Mouse (Mus musculus): ENCODE results near the gene Fgfr2. TPM values are rescaled to one million over a fixed set of nuclear protein-coding genes. Genes with fewer than 3 reads are reported as not detected.
A peak's percentile ranks its signal among the peaks of the same experiment; 100 is the strongest.

Fgfr2 gene
- total RNA-seq, 2 experiments from 2014 or later, result 28.8 to 29.4 TPM

DNA sequence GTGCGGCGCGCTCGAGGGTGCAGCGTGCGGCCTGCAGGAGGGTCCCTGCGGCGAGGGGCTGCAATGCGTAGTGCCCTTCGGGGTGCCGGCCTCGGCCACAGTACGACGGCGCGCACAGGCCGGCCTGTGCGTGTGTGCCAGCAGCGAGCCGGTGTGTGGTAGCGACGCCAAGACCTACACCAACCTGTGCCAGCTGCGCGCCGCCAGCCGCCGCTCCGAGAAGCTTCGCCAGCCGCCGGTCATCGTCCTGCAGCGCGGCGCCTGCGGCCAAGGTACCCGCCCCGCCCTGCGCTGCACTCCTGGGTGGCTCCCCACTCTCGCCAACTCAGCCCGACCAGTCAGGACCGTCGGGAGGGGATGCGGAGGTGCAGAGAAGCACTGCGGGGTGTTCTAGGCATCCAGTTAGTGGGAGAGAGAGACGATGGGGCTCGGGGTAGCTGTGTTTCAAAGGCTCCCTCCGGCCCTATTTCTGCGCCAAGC lies 2186.6 kb downstream of the Fgfr2 start:
- intact Hi-C loops (cut with DNase I), result loop anchor here (5.0 kb wide), 1 partner anchor 46 kb away; no protein-coding TSS in a partner anchor
- DNase-seq (ENCODE audit: extremely low spot score in 1 of 2, low spot score in 2 of 2), result peak in 1 of 2 experiments; percentile 51

DNA sequence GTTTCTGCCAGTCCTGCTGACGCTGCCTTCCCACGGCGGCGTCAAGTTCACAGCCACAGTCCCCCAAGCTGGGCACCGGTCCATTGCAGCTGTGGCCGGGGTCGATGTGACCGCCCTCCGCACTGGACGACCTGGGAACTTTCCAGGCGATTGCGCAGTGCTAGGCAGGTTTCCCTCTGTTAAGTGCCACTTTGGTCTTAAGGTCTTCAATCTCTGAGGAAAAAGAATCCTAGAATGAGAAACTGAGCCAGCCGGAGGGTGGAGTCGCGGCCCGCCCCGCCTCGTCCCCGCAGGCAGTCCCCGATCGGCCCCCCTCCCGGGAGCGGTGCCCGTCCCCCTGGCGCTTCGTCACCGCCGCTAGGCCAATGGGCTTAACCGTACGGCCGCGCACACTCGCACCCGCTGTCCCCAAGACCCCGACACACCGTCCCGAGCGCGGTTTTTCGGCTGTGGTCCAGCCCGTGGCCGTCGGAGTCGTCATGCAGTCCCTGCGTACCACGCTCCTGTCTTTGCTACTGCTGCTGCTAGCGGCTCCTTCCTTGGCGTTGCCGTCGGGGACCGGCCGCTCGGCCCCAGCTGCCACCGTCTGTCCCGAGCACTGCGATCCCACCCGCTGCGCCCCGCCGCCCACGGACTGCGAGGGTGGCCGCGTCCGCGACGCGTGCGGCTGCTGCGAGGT lies 2187.2 kb downstream of the Fgfr2 start, which contains the start of gene Htra1:
TSS of gene Htra1 (plus strand) at position 319 of the 679 bp plus-strand sequence.
- intact Hi-C loops (cut with DNase I), result loop anchor here (5.0 kb wide), 1 partner anchor 46 kb away; no protein-coding TSS in a partner anchor
- DNase-seq (ENCODE audit: extremely low spot score in 1 of 2, low spot score in 2 of 2), result peak; percentile 73 to 89

DNA sequence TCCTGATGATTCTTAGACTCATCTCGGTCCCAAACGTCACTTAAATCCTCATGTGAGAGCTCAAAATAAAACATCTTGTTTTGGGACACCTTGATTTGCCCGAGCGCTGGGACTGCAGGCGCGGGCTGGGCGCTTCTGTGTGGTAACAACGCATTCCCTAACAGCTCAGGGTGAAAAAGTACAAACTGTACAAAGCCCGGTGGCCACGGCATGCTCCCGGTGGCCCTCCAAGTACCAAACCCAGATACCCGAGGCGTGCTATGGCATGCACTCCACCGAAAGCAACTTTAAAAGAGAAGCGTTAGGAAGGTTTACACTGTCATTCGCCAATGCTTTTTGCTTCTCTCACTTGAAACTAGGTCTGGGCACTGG lies 2187.7 kb downstream of the Fgfr2 start:
- intact Hi-C loops (cut with DNase I), result loop anchor here (5.0 kb wide), 1 partner anchor 47 kb away; no protein-coding TSS in a partner anchor
- DNase-seq (ENCODE audit: extremely low spot score in 1 of 2, low spot score in 2 of 2), result no peak

DNA sequence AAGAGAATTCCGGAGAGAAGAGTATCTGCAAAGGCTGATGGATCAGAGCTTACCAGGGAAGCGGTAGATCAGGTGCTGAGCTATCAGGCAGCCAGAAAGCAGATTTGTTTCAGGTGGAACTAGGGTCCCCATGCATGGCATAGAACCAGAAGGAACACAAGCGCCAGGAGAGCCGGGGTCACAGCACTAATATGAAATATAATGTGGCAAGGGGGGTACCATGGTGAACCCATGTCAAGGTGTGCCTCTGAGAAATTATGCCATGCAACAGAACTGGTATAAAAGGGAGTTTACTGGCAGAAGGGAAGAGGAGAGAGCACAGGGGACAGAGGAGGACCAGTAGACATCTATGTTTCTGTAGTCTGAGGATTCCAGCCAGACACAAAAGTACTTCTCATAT lies 2188.5 kb downstream of the Fgfr2 start:
- intact Hi-C loops (cut with DNase I), result loop anchor here (5.0 kb wide), 1 partner anchor 48 kb away; no protein-coding TSS in a partner anchor
- no peak for DNase-seq (ENCODE audit: extremely low spot score in 1 of 2, low spot score in 2 of 2)

DNA sequence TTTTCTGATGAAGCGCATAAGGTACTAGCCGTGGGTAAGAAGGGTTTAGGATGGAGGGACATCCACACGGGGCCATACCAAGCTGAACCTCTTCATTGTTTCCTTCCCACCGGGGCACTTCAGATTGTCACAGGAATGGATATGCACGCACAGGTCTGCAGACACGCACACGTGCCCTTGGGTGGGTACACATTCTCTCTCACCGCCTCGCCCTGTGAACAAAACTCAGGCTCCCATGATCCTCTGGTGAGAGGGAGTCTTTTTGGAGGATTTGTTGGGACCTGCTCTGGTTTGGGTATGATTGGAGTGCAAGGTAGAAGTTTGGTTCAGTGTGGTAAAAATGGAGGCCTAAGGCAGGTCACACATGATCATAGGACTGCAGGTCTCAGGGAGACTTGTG lies 2190.2 kb downstream of the Fgfr2 start:
- intact Hi-C loops (cut with DNase I), result no loop called here
- DNase-seq (ENCODE audit: extremely low spot score in 1 of 2, low spot score in 2 of 2), result no peak

DNA sequence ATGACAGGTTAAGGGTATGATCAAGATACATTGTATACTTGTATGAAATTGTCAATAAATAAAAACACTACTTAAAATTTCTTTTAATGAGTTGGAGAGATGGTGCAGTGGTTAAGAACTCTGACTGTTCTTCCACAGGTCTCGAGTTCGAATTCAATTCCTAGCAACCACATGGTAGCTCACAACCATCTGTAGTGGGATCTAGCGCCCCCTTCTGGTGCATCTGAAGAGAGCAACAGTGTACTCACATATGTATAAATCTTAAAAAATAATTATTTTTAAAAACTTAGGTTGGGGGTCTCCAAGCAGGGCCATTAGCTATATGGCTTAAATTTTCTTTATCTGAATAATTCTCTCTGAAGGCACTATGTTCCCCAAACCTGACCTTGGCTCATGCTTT lies 2192.7 kb downstream of the Fgfr2 start:
- intact Hi-C loops (cut with DNase I), result no loop called here
- DNase-seq (ENCODE audit: extremely low spot score in 1 of 2, low spot score in 2 of 2), result no peak

DNA sequence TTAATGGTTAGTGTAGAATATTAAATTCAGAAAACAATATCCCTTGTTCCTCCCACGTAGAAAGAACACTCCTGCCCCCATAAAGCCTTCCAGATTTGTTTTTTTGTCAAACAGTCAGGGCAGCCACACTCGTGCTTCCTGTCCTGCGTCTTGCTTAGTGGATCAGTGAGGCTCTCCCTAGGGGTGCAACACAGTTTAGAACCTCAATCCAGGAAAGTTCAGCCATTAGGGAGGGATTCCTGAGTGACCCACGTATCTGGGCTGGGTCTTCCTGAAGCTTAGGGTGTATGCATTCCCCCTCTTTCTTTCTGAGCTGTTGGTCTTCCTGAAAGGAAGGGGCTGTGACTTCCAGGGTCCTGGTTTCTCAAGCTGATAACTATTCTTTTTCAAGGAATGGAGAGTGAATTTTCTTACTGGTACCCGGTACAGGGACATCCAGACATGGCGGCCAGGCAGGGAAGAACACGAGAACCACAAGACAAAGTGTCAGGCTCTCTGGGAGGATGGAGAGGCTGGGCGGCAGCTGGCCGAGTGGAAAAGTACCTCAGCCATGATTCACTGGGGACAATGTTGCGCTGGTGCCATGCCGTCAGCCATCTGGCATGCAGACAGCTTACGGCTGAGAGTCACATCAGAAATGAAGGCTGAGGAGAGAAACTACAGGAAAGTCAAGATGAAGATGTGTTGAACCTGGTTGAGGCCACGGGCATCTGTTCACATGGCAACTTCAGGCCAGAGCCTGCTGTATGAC lies 2200.0 kb downstream of the Fgfr2 start:
- intact Hi-C loops (cut with DNase I), result no loop called here
- no peak for DNase-seq (ENCODE audit: extremely low spot score in 1 of 2, low spot score in 2 of 2)

DNA sequence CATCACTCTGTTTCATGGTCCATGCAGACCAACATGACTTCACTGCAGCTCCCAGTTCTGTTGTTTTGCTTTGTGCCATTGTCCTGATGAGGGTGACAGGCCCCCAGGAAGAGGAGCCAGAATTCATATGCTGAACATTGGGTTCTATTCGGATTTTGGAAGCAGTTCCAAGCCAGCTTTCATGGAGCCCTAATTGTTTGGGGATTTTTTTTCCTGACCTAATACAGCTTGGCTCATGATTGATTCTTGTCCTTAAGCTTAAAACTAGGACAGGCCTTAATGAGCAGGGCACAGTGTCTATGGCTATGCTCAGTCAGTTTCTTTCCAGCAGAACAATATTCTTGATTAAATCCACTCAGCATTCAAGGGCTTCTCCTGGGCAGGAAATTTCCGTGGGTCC lies 2204.9 kb downstream of the Fgfr2 start:
- peak in 1 of 2 experiments; percentile 46 for DNase-seq (ENCODE audit: extremely low spot score in 1 of 2, low spot score in 2 of 2)
- intact Hi-C loops (cut with DNase I), result loop anchor here (5.0 to 10.0 kb wide), 3 partner anchors 146 to 383 kb away; partner anchors contain the start of gene Btbd16

DNA sequence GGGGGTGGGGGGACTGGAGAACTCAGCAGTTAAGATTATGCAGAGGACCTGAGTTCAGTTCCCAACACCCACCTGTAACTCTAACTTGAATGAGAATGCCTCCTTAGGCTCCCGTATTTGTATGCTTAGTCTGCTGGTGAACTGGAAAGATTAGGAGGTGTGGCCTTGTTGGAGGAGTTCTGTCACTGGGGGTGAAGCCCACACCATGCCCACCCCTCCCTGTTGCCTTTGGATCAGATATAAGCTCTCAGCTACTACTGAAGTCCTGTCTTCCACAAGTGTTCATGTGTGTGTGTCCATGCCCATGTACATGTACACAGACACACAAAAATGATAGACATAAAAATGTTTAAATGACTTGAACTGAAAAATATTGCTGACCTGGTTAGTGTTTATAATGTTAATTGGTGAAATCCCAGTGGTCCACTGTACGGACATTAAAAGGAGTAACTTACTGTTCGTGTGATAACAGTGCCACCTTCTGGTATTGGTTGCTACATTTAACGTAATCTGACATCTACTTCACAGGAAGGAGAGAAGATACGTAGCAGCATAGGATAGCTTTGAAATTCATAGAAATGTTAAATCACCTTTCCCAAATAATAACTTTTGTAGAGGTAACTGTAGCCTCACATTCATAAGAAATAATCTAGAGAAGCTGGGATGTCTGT lies 2208.3 kb downstream of the Fgfr2 start:
- intact Hi-C loops (cut with DNase I), result loop anchor here (5.0 to 10.0 kb wide), 4 partner anchors 88 to 380 kb away; partner anchors contain the start of gene Btbd16
- peak in 1 of 2 experiments; percentile 53 for DNase-seq (ENCODE audit: extremely low spot score in 1 of 2, low spot score in 2 of 2)

DNA sequence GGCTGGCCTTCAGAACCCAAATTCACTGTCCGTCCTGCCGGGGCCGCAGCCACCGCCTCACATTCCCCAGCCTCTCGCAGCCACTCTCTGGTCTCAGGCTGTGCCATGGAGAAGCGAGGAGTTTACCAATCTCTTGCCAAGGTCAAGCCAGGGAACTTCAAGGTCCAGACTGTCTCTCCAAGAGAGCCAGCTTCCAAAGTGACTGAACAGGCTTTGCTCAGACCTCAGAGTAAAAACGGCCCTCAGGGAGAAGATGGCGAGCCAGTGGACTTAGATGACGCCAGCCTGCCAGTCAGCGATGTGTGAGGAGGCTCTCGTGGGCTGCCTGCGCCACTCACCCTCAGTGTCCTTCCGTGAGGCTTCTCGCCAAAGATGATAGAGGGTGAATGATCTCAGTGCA lies 2212.3 kb downstream of the Fgfr2 start:
- intact Hi-C loops (cut with DNase I), result loop anchor here (5.0 to 10.0 kb wide), 3 partner anchors 84 to 376 kb away; no protein-coding TSS in a partner anchor
- DNase-seq (ENCODE audit: extremely low spot score in 1 of 2, low spot score in 2 of 2), result no peak

DNA sequence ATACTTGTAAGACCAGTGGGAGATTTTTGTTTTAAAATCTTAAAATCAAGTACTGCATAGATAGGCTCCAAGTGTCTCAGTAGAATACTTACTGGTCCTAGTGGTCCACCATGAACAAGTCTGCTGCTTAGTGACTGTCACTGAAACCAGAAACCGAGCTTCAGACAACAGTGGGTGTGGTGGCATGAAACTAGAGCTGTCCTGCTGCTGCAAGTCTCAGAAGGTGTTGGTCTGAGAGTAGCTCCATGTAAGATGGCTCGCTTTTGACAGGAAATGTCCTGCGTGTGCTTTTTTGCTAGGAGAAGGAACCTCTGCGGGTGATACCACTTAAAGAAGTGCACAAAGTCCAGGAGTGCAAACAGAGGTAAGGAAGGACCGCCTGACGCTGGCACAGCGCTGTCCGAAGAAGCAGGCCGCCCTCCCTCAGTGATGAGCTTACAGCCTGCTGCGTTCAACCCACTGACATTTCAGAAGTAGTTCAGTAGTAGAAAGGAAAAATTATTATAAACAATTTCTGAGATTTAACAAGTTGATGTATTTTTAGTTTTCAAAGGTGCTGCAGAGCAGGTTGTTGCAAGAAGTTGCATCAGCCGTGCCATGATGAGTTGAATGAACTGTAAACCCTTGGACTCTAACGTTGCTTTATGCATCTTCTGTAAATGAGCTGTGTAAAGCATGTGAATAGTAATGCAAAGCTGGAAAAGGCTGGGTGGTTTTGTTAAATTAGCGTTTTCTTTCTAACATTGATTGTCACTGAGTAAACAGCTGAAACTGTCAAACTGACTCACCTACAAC lies 2218.4 kb downstream of the Fgfr2 start:
- intact Hi-C loops (cut with DNase I), result no loop called here
- DNase-seq (ENCODE audit: extremely low spot score in 1 of 2, low spot score in 2 of 2), result no peak

DNA sequence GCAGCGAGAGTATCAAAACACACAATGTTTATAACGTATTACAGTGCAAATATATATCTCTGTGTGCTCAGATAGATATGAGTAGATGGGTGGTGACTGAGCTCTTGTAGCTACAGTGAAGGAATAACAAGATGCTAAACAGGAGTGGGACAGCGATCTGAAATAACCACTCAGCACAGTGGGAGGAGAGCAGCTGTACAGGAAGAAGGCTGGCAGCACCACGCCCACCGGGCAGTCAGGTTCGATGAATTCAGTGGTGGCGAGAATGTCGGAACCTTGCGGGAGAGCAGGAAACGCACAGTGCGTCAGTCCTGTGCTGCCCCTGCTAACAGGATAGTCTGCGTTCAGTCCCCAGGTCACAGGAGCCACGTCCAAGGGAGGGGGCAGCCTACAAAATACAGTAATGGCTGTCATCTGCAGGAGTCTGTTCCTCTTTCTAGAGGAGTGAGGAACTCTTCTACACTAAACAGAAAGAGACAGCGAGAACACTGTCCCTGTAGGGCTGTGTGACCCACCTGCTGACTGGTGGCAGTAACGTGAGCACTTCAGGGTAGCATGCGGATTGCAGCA lies 2219.6 kb downstream of the Fgfr2 start:
- intact Hi-C loops (cut with DNase I), result no loop called here

DNA sequence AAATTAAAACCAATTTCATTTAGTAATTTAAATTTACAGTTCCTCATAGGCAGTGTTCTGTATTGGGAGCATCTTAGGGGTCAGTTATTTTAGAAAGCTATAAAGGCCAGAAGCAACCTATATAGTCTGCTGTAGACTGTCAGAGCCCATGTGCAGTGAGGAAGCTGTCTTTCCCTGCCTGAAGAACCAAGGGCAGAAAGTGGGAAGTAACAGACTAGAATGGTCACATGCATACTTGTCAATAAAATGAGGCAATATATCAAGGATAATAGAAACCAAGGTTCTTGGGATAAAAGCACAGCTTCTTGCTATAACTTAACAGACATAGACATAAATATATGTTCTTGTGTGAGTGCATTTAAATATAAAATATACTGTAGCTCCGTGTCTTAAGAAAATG lies 2220.2 kb downstream of the Fgfr2 start:
- intact Hi-C loops (cut with DNase I), result no loop called here

More for the DNA sequence above, 2219.6 kb downstream of the Fgfr2 start:
- DNase-seq (ENCODE audit: extremely low spot score in 1 of 2, low spot score in 2 of 2), result peak in 1 of 2 experiments; percentile 42

DNA sequence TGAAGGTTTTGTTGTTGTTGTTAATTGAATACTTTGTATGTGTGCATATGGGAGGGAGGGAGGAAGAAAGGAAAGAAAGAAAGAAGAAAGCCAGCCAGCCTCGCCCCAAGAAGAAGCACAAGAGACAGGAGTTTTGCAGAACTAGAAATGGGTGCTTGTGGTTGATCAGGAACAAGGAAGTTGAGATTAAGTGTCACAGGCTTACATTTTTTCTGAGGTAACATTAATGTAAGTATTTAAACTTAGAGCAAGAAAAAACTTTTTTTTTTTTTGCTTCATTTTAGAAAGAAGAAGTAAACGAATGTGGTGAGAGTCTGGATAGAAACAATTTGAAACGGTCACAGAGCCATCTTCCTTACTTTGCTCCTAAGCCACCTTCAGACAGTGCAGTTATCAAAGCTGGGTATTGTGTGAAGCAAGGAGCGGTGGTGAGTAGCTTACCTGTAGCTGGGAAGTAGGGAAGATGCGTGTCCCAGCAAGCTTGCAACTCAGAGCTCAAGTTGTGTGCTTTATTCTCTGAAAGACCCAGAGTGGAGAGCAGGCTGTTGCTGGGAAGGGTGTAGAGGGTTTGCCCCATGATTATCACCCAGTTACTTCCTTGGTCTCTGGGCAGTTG lies 2222.8 kb downstream of the Fgfr2 start:
- intact Hi-C loops (cut with DNase I), result no loop called here
- DNase-seq (ENCODE audit: extremely low spot score in 1 of 2, low spot score in 2 of 2), result no peak

More for the DNA sequence above, 2220.2 kb downstream of the Fgfr2 start:
- DNase-seq (ENCODE audit: extremely low spot score in 1 of 2, low spot score in 2 of 2), result no peak

DNA sequence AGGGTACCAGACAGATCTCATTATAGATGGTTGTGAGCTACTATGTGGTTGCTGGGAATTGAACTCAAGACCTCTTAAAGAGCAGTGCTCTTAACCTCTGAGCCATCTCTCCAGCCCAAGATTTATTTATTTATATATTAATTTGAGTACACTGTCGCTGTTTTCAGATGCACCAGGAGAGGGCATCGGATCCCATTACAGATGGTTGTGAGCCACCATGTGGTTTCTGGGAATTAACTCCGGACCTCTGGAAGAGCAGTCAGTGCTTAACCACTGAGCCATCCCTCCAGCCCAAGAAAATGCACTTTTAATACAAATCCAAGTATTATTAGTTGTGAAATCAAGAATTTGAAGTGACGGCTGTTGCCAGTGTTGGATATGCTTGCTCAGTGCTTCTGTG lies 2224.8 kb downstream of the Fgfr2 start:
- intact Hi-C loops (cut with DNase I), result no loop called here
- DNase-seq (ENCODE audit: extremely low spot score in 1 of 2, low spot score in 2 of 2), result no peak

DNA sequence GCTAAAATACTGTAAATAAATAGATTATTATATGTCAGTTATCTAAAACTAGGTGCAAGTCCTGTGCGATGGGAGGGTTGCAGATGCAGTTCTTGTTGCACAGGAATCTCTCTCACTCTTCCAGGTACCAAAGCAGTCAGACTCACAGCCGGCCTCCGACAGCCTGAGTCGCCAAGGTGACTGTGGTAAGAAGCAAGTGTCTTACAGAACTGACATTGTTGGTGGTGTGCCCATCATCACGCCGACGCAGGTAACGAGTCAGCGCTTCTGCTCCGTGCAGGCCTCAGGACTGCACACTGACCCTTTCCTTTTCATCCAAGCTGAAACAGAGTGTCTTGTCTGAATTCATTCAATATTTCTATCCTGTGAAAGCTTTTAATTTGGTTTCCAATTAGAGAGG lies 2225.9 kb downstream of the Fgfr2 start:
- no peak for DNase-seq (ENCODE audit: extremely low spot score in 1 of 2, low spot score in 2 of 2)
- intact Hi-C loops (cut with DNase I), result no loop called here

DNA sequence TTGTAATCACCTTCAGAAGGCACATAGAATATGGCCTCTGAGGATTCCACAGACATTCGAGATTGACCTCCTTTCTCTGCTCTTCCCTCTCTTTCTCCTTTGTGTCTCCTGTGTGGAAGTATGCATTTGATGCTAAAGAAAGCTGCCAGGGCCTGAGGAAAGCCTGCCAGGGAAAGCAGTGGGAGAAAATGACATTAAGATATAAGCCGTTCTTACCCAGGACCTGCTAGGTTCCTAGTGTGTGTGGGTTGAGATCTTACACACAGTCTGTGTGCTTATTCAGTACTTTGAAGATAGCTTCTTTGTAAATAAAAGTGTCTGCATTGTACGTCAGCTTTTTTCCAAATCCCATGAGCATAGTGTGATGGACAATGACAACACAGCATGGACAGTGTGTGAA lies 2227.1 kb downstream of the Fgfr2 start:
- intact Hi-C loops (cut with DNase I), result no loop called here
- no peak for DNase-seq (ENCODE audit: extremely low spot score in 1 of 2, low spot score in 2 of 2)

DNA sequence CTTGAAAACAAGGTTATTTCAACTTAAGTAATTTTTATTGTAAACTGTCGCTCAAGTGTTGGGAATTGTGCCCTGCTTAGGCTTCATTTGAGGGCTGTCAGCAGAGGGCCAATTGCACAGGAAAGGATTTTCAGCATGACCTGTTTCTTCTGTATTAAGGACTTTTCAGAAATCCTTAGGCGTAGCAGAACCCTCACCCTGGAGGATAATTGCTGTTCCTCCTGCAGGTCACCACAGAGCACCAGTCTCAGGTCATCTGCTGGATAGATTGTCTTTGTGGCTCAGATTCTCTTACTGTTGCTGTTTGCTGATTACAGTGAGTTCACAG lies 2227.6 kb downstream of the Fgfr2 start:
- DNase-seq (ENCODE audit: extremely low spot score in 1 of 2, low spot score in 2 of 2), result no peak
- intact Hi-C loops (cut with DNase I), result no loop called here
